Mouse (Mus musculus) erythroblast, embryonic 14.5 days (primary cell): ENCODE results near the gene Tmem245.

Experiments
- GATA1 ChIP-seq: IDR thresholded peaks from 2 replicates; pipeline ENCODE4 v1.6.1; 2012; ENCODE audit warnings: low read length, inconsistent platforms, mixed read lengths
- TAL1 ChIP-seq: IDR thresholded peaks from 3 replicates; pipeline ENCODE4 v1.6.1; 2012; ENCODE audit warnings: low read length, inconsistent platforms, mixed read lengths

- TF ChIP-seq TAL1 = no peak
- TF ChIP-seq GATA1 = no peak
These were observed 40.3 kb downstream of the Tmem245 start for GRCm38 (mm10) chr4:56906926-56907325.
